Mouse (Mus musculus) CD4-positive, CD25-positive, alpha-beta regulatory T cell, adult 2 months (primary cell): ENCODE measurements at regions not wholly inside any gene's neighbourhood (a gene's known extent, or its start where the extent isn't known, plus 50 kb on each side); places are given as distances from the start of the nearest gene placed in this dataset.

Source experiments
- DNase-seq: peaks from one replicate; pipeline ENCODE4 v3.0.0-alpha.2; 2012; ENCODE audit warnings: low read depth, low spot score

DNA sequence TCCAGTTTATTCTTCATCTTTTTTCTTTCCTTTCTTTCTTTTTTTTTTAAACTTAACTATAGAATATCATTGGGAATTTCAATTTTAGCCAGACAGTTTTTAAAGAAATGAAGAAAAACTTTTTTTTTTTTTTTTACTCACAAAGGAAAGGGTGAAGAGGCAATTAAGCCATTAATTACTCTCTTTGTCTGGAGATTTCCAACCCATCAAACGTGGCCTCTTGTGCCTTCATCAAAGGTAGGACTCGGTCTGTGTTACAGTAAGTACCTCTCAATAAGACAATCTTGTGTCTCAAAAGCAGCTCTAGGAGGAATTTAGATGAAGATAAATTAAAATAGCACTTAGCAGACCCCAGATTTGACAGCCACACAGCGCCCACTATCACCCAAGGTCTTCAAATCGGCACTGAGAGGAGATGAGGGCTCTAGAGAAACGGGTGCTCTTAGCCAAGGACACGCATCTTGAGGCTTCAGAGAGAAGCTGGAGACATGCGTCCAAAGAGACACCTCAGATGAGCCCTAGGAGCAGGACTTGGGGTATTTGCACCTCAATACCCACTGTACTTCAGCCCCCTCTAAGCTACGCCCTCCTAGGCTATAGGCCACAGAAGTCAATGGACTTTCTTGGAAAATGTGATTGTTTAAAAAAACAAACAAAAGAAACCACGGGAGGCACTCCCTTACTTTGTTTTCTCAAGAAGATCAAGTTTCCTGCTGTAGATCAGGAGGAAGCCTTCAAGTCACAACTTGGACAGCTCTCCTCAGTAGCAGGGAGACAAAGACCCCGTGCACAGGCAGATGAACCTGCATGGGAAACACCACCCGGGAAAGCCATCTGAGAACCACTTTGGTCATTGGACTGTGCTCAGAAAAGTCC lies 176.8 kb upstream of the Spred2 start:
- no peak for DNase-seq

DNA sequence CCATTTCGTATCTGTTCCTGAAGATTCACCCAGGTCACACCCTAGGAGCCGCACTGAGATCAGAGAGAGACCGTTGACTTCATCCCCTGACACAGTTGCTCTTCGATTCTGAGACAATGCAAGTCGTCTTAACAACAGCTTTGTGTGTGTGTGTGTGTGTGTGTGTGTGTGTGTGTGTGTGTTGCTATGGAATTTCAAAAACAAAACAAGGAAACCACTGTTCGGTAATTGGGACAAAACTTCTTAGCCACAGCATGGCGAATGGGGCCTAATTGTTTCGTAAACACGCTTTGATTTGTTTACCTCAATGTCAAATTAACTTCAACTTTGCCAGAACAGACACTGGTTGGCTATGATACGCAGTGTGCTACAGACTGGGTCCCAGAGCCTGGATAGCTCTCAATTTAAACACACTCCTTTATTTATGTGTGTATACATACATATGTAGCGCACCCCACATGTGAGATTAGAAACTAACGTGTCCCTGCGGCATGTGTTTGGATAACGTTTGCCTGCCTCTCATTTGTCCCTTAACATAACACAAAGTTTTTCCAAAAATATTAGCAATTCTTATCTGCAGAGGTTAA lies 176.1 kb upstream of the Spred2 start:
- DNase-seq = no peak

- DNase-seq = no peak
These were observed 165.3 kb upstream of the Spred2 start for GRCm38 (mm10) chr11:19758892-19759291.

DNA sequence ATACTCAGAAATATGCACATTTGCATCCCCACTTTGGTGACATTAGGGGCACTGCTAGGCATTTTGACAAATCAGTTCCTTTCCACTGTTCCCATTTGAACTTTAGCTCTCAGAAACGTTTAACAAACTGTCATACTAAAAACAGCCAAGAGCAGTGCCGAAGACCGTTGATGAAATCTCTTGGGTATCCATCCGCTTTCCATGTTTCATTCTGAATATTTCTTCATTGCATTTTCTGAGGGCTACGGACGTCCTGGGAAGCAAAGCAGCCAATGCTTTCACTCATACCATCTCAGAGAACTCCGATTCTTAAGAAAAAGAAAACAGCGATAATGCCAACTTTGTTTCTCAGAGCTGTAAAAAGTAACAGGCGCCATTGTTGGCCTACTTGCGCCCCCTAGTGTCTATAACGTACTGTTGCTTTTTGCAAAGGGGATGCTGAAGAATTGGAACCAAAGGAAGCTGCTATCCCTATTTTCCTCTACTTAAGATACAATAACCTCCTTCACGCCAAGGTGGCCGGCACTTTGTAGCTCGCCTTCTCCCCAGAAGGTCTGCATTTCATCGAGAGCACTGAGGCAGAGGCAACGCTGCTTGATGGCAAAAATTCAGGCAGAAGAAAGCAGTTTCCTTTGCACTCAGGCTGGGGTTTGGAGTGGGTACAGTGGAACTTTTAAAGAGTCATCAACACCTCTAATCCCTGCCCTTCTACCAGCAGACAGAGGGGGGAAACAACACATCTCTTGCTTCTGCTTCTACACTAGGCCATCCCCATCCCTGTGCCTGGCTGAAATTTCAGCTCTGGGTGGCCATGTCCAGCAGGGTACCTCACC lies 163.1 kb upstream of the Spred2 start:
- peak; percentile 57 for DNase-seq

GRCm38 (mm10) chr11:19761694-19761976 lies 162.5 kb upstream of the Spred2 start:
- no peak for DNase-seq

DNA sequence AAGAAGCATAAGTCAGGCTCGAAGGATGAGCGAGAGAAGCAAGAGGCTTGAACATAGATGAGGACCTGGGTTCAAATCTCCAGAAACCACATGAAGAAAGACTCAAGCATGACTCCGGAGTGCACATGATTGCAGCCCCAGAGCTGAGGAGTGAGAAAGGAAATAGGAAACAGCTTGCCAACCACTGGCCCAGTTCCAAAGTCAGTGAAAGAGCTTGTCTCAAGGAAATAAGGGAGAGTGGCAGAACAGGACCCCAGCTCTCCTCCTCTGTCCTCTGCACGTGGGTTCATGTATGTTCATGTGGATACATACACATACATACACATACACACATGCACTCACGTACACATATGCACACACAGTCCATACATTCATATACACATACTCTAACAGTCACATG lies 156.9 kb upstream of the Spred2 start:
- no peak for DNase-seq

- no peak for DNase-seq
These were observed 156.3 kb upstream of the Spred2 start for GRCm38 (mm10) chr11:19767871-19768270.

GRCm38 (mm10) chr11:19768962-19769361 lies 155.2 kb upstream of the Spred2 start:
- no peak for DNase-seq

GRCm38 (mm10) chr11:19774010-19774409 lies 150.2 kb upstream of the Spred2 start:
- no peak for DNase-seq

GRCm38 (mm10) chr11:19775741-19776140 lies 148.4 kb upstream of the Spred2 start:
- no peak for DNase-seq

GRCm38 (mm10) chr11:19776473-19777200 lies 147.5 kb upstream of the Spred2 start:
- no peak for DNase-seq

DNA sequence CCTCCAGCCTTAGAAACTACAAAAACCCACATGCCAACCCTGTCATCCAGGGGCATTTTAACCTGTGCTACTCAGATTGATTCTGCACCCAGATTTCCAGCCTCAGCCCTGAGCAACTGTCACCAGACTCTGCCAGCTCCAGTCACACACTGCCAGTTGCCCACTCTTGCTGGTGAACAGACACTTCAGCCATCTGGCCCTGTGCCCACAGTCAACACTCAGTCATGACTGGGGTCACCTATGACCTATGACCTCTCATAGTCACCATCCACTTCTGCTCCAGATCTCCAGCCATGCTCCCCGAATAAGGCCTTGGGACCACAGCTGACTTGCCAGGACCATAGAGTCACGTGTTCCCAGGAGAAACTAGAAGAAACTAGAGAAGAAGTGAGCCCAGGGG lies 146.0 kb upstream of the Spred2 start:
- no peak for DNase-seq

DNA sequence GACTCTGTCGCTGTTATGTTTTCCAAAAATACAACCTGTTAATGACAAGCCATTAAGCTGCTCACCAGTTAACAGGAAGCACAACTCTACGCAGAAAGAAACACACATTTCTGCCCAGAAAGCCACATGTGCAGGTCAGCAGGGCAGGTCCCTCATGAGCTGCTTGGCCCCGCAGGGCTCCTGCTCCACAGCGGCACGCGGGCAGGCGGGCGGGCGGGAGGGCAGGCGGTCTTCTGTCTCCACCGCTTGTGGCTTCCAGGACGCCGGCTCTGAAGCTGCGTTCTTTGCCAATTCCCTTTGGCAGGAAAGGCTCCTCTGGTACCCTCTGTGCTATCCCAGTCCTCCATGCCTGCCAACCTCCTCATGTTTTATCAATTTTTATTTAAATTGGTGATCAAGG lies 139.1 kb upstream of the Spred2 start:
- DNase-seq = no peak

DNA sequence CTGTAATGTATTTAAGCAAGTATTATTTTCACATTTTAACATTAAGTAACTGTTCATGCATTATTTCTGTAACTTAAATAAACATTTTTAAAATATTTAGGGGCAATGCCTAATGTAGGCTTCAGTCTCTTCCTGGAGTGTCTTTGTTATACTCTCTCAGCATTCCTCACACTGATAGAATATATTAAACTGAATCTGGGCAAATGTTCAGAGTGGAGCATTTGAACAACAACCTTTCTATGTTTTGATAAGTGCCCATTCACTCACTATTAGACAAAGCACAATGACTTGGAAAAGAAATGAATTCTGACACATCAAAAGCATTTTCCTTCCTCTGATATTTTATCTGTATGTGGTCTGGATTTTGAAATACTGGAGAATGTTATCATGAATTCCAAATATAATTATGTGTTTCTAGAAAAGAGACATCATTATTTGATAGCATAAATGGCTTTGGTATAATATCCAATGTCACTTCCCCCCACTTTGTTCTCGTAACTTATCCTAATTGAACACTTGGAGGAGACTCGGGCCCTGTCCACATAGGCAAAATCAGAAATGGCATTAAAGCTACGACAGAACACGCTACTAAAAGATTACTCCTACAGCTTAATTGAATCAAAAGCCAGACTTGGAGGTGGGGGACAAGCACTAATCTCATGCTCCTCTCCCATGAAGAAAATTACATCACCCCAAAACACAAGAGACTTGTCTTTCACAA lies 127.1 kb upstream of the Spred2 start:
- no peak for DNase-seq

DNA sequence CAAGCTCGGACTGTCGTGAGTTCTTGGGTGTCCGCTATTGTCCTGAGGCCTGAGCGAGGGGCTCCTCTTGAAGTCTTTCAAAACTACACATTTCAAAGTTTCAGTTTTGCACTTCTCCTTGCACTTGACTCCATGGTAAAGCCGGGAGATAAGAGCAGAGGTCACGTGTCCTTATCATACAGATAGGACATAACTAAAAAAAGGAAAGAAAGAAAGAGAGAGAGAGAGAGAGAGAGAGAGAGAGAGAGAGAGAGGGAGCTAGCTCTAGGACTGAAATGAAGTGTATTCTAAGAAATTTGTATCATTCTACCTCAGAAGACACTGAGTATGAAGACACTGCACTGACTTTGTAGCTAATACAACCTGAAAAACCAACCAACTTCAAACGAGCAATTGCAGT lies 114.8 kb upstream of the Spred2 start:
- no peak for DNase-seq

DNA sequence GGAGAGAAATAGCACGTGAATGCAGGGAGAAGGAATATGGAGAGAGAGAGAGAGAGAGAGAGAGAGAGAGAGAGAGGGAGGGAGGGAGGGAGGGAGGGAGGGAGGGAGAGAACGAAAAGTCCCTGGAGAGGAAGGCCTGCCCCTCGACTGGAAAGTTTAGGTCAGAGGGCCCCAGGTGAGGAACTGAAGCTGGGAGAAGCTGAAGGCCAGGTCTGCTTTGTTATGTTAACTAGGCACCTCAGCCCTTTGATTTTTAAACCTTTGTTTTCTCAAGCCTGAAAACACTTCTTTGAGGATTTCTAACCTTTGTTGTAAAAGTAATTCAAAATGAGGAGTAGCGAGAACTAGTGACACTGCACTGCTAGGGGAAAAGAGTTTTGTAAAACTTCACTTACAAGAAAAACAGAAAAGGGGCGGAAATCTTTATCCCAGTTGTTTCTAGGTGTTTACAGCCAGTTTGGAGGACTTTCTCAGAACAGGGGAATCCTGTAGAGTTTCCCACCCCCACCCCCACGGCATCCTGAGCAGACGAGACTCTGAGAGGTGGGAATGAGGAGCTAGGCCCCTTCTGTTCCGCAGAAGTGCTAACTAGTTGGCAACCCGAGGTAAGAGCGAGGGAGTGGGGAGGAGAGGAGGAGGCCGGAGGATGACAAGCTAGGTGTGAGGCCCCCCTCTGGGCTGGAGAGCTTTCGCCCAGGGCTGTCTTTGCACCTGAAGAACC lies 112.7 kb upstream of the Spred2 start:
- no peak for DNase-seq

DNA sequence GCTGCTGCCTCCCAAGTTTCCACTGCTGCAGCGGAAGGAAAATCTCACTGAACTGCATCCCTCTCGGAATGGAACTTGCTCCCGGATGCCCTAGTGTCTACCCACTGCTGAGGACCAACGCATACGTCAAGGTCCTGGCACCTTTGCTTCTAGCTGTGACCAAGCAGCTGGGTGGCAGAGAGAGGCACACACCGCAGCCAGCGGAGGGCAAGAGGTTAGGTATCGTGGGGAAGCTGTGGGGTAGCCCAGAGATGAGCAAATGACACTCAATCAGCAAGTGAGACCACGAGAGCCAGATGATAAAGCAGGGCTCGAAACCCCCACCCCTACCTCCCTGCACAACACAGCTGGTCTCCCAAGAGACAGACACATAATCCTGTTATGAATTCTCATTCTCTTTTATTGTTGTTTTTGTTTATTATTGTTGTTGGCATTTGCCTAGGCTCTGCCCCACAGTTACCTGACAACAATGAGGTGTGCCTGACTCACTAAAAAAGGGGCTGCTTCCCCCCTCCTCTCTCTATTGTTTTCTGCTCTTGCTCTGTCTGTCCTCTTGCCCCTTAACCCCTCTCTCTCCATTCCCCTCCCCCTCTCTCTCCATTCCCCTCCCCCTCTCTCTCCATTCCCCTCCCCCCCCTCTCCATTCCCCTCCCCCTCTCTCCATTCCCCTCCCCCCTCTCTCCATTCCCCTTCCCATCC lies 112.0 kb upstream of the Spred2 start:
- no peak for DNase-seq

DNA sequence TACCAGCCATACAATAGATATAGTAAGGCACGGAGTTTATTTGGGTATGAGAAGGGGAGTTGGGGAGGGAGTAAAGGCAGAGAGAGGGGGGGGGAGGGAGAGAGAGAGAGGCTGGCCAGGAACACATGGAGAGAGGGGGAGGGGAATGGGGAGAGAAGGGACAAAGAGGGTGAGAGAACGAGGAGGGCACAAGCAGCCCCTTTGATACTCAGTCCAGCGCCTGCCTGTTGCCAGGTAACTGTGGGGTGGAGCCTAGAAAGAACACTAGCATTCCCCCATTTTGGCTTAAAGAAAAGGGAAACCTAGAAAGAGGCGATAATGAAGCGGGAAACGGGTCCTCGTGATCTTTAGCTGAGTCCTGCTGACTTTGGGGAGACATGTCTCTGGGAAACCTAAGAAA lies 110.6 kb upstream of the Spred2 start:
- no peak for DNase-seq

DNA sequence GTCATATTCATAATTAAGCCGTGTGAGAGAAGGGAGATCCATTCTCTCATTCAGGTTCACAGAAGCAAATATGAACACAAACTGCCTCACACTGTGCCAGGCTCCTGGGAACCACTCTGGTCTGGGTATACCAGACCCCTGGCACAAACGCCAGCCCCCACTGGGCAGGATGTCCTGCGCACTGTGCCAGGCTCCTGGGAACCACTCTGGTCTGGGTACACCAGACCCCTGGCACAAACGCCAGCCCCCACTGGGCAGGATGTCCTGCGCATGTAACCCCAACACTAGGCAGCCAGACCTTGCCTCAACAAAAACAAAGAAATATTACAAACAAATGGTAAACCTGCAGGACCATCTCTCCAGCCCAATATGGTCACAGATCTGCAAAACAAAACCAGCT lies 101.2 kb upstream of the Spred2 start:
- DNase-seq = no peak

DNA sequence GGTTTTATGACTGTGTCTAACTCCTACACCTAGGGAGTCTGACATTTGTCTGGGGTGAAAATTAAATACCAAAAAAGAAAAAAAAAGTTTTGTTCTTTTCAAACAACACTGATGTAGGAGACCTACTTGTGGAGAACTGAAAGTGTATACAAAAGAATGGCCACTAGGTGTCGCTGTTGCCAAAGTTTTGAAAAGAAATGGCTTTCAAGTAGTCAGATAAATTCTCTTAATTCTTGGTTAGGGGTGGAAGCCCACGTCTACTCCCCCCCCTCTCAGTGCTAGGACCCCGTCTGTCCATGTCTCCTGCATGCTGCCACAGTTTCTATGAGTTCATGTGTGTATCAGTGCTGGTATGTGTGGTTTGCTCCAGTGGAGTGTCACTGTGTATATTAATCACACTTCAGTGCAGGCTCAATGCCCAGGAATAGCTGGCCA lies 100.7 kb upstream of the Spred2 start:
- peak; percentile 88 for DNase-seq
